Mouse (Mus musculus): Measurements from ENCODE around the gene Ppfia1.

Gene Ppfia1

GRCm38 (mm10) chr7:144553237-144554122 lies at the start of gene Ppfia1:
Gene Ppfia1 (minus strand): TSS chr7:144553729.
- DNase-seq (ENCODE audit: low spot score in 2 of 2): peak; percentile 96 to 98

- DNase-seq (ENCODE audit: low spot score in 2 of 2): no peak
These were observed 46.9 kb upstream of the Ppfia1 start for GRCm38 (mm10) chr7:144600333-144600900.

GRCm38 (mm10) chr7:144589508-144589907 lies 36.0 kb upstream of the Ppfia1 start:
- no peak for DNase-seq (ENCODE audit: low spot score in 2 of 2)

GRCm38 (mm10) chr7:144587291-144587690 lies 33.8 kb upstream of the Ppfia1 start:
- DNase-seq (ENCODE audit: low spot score in 2 of 2): peak in 1 of 2 experiments; percentile 64

GRCm38 (mm10) chr7:144585648-144586047 lies 32.1 kb upstream of the Ppfia1 start:
- peak in 1 of 2 experiments; percentile 67 for DNase-seq (ENCODE audit: low spot score in 2 of 2)

GRCm38 (mm10) chr7:144583619-144584018 lies 30.1 kb upstream of the Ppfia1 start:
- peak in 1 of 2 experiments; percentile 25 for DNase-seq (ENCODE audit: low spot score in 2 of 2)

- peak; percentile 89 to 93 for DNase-seq (ENCODE audit: low spot score in 2 of 2)
These were observed 28.9 kb upstream of the Ppfia1 start, which contains the start of gene Fadd for GRCm38 (mm10) chr7:144582284-144582980. Gene Fadd (minus strand): TSS chr7:144582463.

- DNase-seq (ENCODE audit: low spot score in 2 of 2): peak; percentile 54 to 57
These were observed 28.2 kb upstream of the Ppfia1 start for GRCm38 (mm10) chr7:144581559-144582283.

- no peak for DNase-seq (ENCODE audit: low spot score in 2 of 2)
These were observed 24.3 kb upstream of the Ppfia1 start for GRCm38 (mm10) chr7:144577876-144578275.

- DNase-seq (ENCODE audit: low spot score in 2 of 2): no peak
These were observed 18.7 kb upstream of the Ppfia1 start for GRCm38 (mm10) chr7:144572234-144572633.

GRCm38 (mm10) chr7:144571598-144571997 lies 18.1 kb upstream of the Ppfia1 start:
- DNase-seq (ENCODE audit: low spot score in 2 of 2): no peak

- no peak for DNase-seq (ENCODE audit: low spot score in 2 of 2)
These were observed 15.9 kb upstream of the Ppfia1 start for GRCm38 (mm10) chr7:144569428-144569827.

- no peak for DNase-seq (ENCODE audit: low spot score in 2 of 2)
These were observed 14.6 kb upstream of the Ppfia1 start for GRCm38 (mm10) chr7:144568091-144568490.

GRCm38 (mm10) chr7:144566921-144567682 lies 13.6 kb upstream of the Ppfia1 start:
- no peak for DNase-seq (ENCODE audit: low spot score in 2 of 2)

GRCm38 (mm10) chr7:144563456-144564155 lies 10.1 kb upstream of the Ppfia1 start:
- DNase-seq (ENCODE audit: low spot score in 2 of 2): no peak

GRCm38 (mm10) chr7:144562016-144562415 lies 8.5 kb upstream of the Ppfia1 start:
- no peak for DNase-seq (ENCODE audit: low spot score in 2 of 2)

- no peak for DNase-seq (ENCODE audit: low spot score in 2 of 2)
These were observed 7.1 kb upstream of the Ppfia1 start for GRCm38 (mm10) chr7:144560594-144560993.

GRCm38 (mm10) chr7:144558552-144558951 lies 5.0 kb upstream of the Ppfia1 start:
- no peak for DNase-seq (ENCODE audit: low spot score in 2 of 2)

- peak in 1 of 2 experiments; percentile 13 for DNase-seq (ENCODE audit: low spot score in 2 of 2)
These were observed 569 bp upstream of the Ppfia1 start for GRCm38 (mm10) chr7:144554123-144554472.

- DNase-seq (ENCODE audit: low spot score in 2 of 2): no peak
These were observed 1.3 kb downstream of the Ppfia1 start for GRCm38 (mm10) chr7:144552274-144552673.
